20 mouse cellular contexts compared by ENCODE assay signal in the genomic region with DNA sequence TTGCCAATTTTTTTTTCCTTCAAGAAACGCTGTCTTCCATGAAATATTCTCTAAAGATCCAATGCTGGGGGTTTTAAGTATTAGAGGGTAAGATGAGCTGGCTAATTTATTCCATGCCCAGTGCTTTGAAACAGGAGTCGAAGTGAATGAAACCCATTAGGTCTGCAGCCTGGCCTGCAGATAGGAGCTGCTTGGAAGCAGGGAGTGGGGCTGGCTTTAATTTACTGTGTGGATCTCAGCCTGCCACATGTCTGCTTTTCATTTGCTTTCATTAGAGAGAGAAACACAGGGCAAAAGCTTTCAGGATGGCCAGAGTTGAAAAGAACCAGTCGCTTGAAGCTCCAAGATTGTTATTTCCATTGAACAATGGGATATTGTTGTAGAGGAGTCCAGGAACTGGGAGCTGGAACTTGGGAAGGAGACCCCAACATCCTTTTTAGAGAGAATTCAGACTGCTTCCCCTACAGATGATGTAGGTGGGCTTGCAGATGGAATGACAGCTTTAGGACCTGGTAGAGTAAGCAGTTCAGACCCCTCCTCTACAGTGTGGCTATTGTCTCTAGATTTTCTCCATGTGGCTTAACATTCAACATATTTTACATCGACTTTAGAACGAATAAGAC.
A peak's percentile ranks its signal among the peaks of the same experiment; 100 is the strongest.
DNase-seq lines count a peak whose midpoint lies in the region; ATAC-seq lines count a peak whose summit lies in the region.
"Had no signal": no experiment of that assay in that cellular context is flagged by ENCODE, and none has a peak within 500 bp of the region (broad histone marks: within the 10 kb centered on the region; RNA-seq: fewer than 3 reads in every experiment).

No protein-coding gene starts in this region.

- no peaks in the 10 kb centered on the region for H3K27me3 ChIP-seq in neural tube, embryonic 15.5 days (replicated peaks)
- H3K27me3 ChIP-seq in embryonic facial prominence, embryonic 11.5 days (ENCODE audit: control insufficient read depth, insufficient read depth, low read length): no peaks in the 10 kb centered on the region
- H3K27me3 ChIP-seq in limb, embryonic 11.5 days (ENCODE audit: control insufficient read depth, insufficient read depth, low read length): no peaks in the 10 kb centered on the region
- H3K27me3 ChIP-seq: heart, embryonic 12.5 days had no signal

- no peak overlapping the region for H3K4me3 ChIP-seq in neural tube, embryonic 15.5 days (replicated peaks)
- H3K4me3 ChIP-seq in embryonic facial prominence, embryonic 11.5 days (ENCODE audit: low read depth, low read length): no peak overlapping the region
- H3K4me3 ChIP-seq in limb, embryonic 11.5 days (ENCODE audit: low read depth, low read length): no peak overlapping the region
- H3K4me3 ChIP-seq: heart, embryonic 12.5 days had no signal

- no peak overlapping the region for H3K9ac ChIP-seq in neural tube, embryonic 15.5 days (replicated peaks)
- H3K9ac ChIP-seq in embryonic facial prominence, embryonic 11.5 days (replicated peaks; ENCODE audit: low read length): no peak overlapping the region
- no peak overlapping the region for H3K9ac ChIP-seq in limb, embryonic 11.5 days (ENCODE audit: low read length)
- H3K9ac ChIP-seq: heart, embryonic 12.5 days; liver, postnatal 0 days had no signal

- no peak for ATAC-seq in neural tube, embryonic 15.5 days (ENCODE audit: low FRiP score)
- ATAC-seq in embryonic facial prominence, embryonic 11.5 days (replicated peaks; ENCODE audit: insufficient number of reproducible peaks, low FRiP score, low TSS enrichment, low read depth): peak; percentile 74
- peak; percentile 81 for ATAC-seq in limb, embryonic 11.5 days (ENCODE audit: insufficient number of reproducible peaks, low FRiP score, low TSS enrichment, low read depth)
- ATAC-seq: CD4-positive, CD25-positive, alpha-beta regulatory T cell, adult 4 months; intestine, postnatal 0 days; liver, postnatal 0 days had no signal

- WGBS in neural tube, embryonic 15.5 days: 54% methylated on average over 5 of the region's 5 CpGs
- 16% methylated on average over 5 of the region's 5 CpGs for WGBS in embryonic facial prominence, embryonic 11.5 days
- WGBS in limb, embryonic 11.5 days: 10% methylated on average over 5 of the region's 5 CpGs

- no peak overlapping the region for H3K4me2 ChIP-seq in neural tube, embryonic 15.5 days
- H3K4me2 ChIP-seq in embryonic facial prominence, embryonic 11.5 days (ENCODE audit: low read depth, low read length): no peak overlapping the region
- no peak overlapping the region for H3K4me2 ChIP-seq in limb, embryonic 11.5 days (ENCODE audit: low read depth, severe bottlenecking)
- H3K4me2 ChIP-seq: heart, embryonic 12.5 days had no signal

- peak; percentile 35 for DNase-seq in neural tube, embryonic 10.5 days (ENCODE audit: extremely low spot score, low spot score)
- DNase-seq in embryonic facial prominence, embryonic 11.5 days (ENCODE audit: low spot score): peak; percentile 96
- peak; percentile 78 for DNase-seq in limb, embryonic 11.5 days (ENCODE audit: low spot score)
- no peak for DNase-seq in adrenal gland, postnatal 14 days
- DNase-seq in retina, postnatal 1 day: no peak
- no peak for DNase-seq in right cerebral cortex, postnatal 36 days (ENCODE audit: low spot score in 2 of 2)
- DNase-seq: adrenal gland, postnatal 25 days; cerebellum, postnatal 25 days; gastrocnemius, postnatal 36 days; heart, postnatal 36 days; left cerebral cortex, postnatal 4 days; liver, postnatal 0 days; lung, postnatal 36 days; midbrain, embryonic 14.5 days; right cerebral cortex, postnatal 4 days; thymus, adult 2 months had no signal

- H3K4me1 ChIP-seq in neural tube, embryonic 15.5 days: peaks cover 6% of the 10 kb centered on the region; the same call in 1 of the 2 replicates
- H3K4me1 ChIP-seq in embryonic facial prominence, embryonic 11.5 days (ENCODE audit: control insufficient read depth, insufficient read depth, low read length): peaks cover 3% of the 10 kb centered on the region
- peaks cover 17% of the 10 kb centered on the region for H3K4me1 ChIP-seq in limb, embryonic 11.5 days (ENCODE audit: control insufficient read depth, insufficient read depth, low read length)

- H3K9me3 ChIP-seq in neural tube, embryonic 15.5 days (replicated peaks): no peaks in the 10 kb centered on the region
- H3K9me3 ChIP-seq in embryonic facial prominence, embryonic 11.5 days (replicated peaks; ENCODE audit: control insufficient read depth, low read length): no peaks in the 10 kb centered on the region
- H3K9me3 ChIP-seq in limb, embryonic 11.5 days (ENCODE audit: control insufficient read depth, low read length): no peaks in the 10 kb centered on the region
- H3K9me3 ChIP-seq: heart, embryonic 12.5 days had no signal

- no peaks in the 10 kb centered on the region for H3K36me3 ChIP-seq in neural tube, embryonic 15.5 days
- H3K36me3 ChIP-seq in embryonic facial prominence, embryonic 11.5 days (replicated peaks; ENCODE audit: control insufficient read depth, insufficient read depth, low read depth, low read length): no peaks in the 10 kb centered on the region
- H3K36me3 ChIP-seq in limb, embryonic 11.5 days (ENCODE audit: control insufficient read depth, insufficient read depth, low read length): no peaks in the 10 kb centered on the region
- H3K36me3 ChIP-seq: heart, embryonic 12.5 days had no signal

- no peak overlapping the region for H3K27ac ChIP-seq in neural tube, embryonic 15.5 days (replicated peaks)
- peak overlapping the region; percentile 84 for H3K27ac ChIP-seq in embryonic facial prominence, embryonic 11.5 days (replicated peaks; ENCODE audit: low read depth, low read length)
- peak overlapping the region; percentile 93 for H3K27ac ChIP-seq in limb, embryonic 11.5 days (replicated peaks; ENCODE audit: low read depth, low read length)

Comparison
In these comparisons a context has a peak if more than half of its experiments do, and no peak if none do; other contexts are left out.
1. DNase-seq: peak in neural tube, embryonic 10.5 days (single experiment), embryonic facial prominence, embryonic 11.5 days (single experiment) and limb, embryonic 11.5 days (single experiment); none in adrenal gland, postnatal 14 days (single experiment), retina, postnatal 1 day (single experiment) and right cerebral cortex, postnatal 36 days (0 of 2).